Mouse (Mus musculus) CD4-positive, CD25-positive, alpha-beta regulatory T cell, adult 2 months (primary cell): Measurements from ENCODE around the gene Farsb.
"Not testable (repeated sequence)": the region's sequence is repeated elsewhere in the genome, so short reads cannot be mapped to it uniquely, and the experiment has no call there.

Experiments
- DNase-seq: peaks from one replicate; pipeline ENCODE4 v3.0.0-alpha.2; 2012; ENCODE audit warnings: low read depth, low spot score

Gene Farsb

GRCm38 (mm10) chr1:78488752-78489492 is at the start of gene Farsb:
Gene Farsb, minus strand, starts transcription at chr1:78488897.
- peak; percentile 94 for DNase-seq

GRCm38 (mm10) chr1:78538396-78538795 is 49.7 kb upstream of the Farsb start:
- DNase-seq, result peak; percentile 78

DNA sequence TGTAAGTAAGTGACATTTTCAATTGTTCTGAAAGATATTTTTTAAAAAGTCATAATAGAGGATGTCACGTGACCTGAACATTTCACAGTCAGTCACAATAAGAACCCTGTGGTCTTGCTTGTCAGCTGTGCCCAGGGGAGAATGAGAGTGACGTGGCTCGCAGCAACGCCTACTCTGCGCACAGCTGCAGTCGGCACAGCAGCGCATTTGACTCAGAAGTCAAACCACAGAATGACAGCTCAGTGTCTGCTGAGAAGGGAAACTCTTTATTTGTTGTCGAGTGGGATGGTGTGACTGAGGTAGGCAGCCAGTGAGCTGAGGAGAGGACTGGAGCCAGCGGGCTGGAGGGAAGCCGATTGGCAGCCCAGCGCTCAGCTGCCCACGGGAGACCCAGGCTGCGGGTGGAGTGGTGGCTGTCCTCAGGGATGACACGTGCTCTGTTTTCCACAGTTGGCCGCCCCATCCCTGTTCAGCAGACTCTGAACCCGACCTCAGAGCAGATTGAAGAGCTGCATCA is 48.9 kb upstream of the Farsb start:
- DNase-seq, result peak; percentile 95

GRCm38 (mm10) chr1:78536310-78537164 is 47.8 kb upstream of the Farsb start:
- DNase-seq, result peak; percentile 89

GRCm38 (mm10) chr1:78534428-78535150 is 45.9 kb upstream of the Farsb start:
- DNase-seq, result no peak

DNA sequence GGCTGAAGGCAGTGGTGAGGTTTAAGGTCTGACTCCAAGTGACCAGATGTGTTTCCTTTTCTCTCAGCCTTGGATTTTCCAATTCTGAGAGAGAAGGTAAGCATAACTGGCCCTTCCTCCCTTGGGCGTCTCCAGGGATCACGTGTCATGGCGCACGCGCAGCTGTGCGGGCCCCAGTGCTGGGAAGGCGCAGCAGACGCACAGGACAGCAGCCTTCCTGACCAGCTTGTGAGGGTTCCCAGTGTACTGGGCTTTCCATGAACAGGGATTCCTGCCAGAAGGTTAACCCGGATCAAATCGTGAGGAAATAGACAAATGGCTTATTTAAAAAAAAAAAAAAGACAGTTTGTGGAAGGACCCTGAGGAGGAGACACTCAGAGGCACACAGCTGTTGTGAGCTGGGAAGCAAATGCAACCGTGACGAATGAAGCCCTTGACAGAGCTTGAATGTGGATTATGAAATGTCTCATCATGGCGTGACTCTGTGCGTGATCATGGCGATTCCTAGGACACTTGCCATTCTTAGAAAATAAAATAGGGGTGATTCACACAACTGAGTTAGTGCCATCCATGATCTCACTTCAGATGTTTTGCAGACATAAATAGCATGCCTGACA is 43.6 kb upstream of the Farsb start:
- DNase-seq, result no peak

DNA sequence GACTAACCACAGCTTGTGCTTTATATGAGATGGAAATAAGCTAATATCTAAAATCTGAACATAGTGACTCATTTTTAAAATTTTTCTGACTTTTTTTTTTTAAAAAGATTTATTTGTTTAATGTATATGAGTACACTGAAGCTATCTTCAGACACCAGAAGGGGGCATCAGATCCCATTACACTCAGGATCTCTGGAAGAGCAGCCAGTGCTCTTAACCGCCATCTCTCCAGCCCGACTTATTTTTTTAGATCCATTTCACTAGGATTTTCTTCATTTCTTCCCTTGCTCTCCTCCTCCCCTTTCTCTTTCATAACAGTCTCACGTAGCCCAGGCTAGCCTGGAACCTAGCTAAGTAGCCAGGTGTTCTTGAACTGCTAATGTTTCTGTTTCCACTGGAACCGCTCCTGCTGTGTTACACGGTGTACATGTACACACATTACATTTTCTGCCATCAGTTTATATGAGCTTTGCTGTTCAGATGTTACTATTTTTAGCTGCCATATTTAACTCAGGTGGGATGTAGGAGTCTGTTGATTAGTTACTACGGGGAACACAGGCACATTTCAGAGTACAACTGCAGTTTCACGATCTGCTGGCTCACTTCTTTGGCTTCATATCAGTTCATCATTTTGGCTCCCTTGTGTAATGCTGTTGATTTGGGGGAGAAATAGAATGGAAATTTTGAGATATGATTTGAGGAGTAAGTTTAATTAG is 42.0 kb upstream of the Farsb start:
- no peak for DNase-seq

DNA sequence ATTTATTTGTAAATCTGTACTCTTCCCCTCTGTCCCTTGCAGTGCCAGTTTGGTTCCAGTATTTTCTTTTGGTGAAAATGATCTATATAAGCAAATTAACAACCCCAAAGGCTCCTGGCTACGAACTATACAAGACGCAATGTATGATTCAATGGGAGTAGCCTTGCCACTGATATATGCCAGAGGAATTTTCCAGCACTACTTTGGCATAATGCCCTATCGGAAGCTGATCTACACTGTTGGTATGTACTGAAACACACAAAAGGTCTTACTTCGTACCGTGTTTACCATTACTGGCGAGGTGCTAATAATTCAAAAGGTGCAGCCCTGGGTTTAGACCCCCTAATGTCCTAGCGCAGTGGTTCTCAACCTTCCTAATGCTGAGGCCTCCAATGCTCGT is 40.3 kb upstream of the Farsb start:
- no peak for DNase-seq

DNA sequence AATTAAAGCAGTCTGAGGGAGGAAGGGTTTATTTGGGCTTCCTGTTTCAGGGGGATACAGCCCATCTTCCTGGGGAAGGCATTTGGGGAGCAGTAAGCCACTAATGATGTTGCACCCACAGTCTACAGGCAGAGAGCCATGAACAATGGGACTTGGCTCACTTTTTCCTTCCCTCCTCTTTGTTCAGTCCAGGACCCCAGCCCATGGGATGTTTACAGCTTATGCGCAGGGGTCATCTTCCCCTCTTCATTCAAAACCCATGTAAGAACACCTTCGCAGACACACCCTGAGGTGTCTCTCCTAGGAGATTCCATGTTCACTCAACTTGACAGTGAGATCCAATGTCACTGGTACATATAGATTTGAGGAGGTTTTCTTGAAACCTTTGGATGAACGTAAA is 39.7 kb upstream of the Farsb start:
- DNase-seq, result no peak

DNA sequence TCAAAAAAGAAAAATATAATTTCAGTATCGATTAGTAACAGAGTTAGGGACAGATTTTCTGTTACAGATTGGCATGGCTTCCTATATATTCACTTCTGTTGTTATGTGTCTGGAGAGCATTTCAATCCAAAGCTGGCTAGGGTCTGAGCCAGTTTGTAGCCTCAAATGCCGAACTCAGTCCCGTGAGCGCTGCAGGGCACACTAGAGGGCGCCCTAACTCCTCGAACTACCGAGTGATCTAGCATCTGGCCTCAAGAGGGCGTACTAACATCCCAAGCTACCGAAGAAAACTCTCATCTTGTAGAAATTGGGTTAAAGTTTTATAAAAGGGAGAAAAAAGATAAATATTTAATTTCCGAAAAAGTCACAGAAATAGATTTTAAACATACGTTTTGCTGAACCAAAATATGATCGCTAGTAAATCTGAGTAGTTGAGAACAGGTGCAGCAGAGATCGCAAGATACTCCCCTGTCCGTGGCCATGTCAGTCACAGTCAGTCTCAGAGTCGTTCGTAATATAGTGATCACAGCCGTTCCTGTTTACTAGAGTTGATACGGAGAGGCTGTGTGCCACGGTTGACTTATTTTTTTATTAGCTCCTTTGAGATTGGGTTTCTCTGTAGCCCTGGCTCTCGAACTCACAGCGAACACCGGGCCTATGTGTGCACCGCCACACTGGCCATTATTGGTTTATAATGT is 36.6 kb upstream of the Farsb start:
- DNase-seq, result peak; percentile 82

GRCm38 (mm10) chr1:78518907-78519306 is 30.2 kb upstream of the Farsb start:
- DNase-seq, result no peak

DNA sequence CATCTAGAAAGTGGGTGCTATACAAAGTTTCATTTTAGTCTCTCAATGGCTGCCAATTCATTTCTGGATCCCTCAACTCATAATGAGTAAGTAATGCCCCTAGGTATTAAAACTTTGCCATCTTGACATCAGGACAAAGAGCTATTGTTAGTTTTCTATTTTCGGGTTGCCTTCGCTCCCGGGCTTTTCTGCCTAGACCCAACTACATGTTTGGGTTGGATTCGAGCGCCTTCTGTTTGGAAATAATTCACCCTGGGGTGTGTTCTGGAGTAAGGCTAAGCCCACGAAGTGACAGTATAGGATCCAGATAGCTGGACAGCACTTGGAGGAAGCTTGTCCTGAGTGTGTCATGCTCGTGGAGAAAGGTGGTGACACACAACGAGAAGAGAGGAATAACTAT is 24.1 kb upstream of the Farsb start:
- DNase-seq, result no peak

DNA sequence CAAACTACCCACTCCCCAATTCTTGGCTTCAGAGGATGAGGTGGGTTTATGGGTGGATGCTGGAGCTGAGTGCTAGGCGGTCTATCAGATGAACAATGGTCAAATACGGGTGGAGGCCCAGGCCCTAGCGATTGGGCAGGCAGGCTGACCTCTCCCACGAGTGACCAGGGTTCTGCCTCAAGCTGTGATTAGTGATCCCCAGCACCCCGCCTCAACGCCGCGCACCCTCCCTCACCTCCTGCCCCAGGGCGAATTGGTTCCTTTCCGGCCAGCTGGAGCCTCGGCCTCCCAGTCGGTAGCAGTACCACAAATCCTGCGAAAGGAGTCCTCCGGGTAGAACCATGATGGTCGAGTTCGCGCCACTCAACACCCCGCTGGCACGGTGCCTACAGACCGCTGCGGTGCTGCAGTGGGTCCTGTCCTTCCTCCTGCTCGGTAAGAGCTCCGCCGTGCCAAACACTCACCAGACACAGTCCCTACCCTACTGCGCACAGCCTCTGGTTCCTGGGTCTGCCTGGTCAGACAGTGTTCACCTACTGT is 23.0 kb upstream of the Farsb start, which contains the start of gene BC035947:
BC035947 (minus strand) TSS at position 538 of the 540 bp plus-strand sequence.
- DNase-seq, result no peak

DNA sequence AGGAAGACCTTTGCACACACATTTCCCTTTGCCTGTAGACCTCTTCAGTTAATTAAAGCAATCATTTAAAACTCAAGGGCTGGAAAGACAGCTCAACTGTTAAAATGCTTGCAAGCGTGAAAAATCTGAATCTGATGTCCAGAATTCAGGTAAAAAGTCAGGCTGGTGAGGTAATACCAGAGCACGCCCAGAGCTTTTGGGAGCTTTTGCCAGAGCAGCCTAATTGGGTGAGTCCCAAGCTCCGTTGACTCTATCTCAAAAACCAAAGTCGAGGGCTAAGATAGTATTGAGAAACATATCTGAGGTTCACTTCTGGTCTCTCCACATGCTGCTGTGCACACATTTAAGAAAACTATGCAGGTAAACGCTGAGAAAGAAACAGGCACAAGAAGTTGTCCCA is 22.2 kb upstream of the Farsb start, which contains the start of gene Mogat1:
Mogat1 (plus strand) TSS at position 130 of the 400 bp plus-strand sequence.
- DNase-seq, result no peak

GRCm38 (mm10) chr1:78507137-78507536 is 18.4 kb upstream of the Farsb start:
- DNase-seq, result no peak

DNA sequence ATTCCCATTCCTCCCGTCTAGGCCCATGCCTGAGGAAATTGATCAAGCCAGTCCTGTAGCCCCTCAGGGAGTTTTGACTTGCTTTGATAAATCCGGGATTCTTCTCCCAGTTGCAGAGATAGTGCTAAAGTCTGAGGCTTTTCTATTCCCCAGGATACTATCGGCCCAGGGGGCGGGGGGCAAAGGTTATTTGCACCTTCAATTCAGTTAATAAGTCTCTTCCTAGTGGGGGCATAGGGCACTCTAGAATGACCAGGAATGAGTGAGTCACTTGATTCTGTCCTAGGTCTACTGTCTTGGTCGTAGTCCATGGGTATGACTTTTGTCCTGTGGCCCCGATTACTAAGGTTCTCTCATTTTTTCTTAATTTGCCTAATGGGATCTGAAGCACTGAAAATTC is 13.8 kb upstream of the Farsb start:
- DNase-seq, result no peak

DNA sequence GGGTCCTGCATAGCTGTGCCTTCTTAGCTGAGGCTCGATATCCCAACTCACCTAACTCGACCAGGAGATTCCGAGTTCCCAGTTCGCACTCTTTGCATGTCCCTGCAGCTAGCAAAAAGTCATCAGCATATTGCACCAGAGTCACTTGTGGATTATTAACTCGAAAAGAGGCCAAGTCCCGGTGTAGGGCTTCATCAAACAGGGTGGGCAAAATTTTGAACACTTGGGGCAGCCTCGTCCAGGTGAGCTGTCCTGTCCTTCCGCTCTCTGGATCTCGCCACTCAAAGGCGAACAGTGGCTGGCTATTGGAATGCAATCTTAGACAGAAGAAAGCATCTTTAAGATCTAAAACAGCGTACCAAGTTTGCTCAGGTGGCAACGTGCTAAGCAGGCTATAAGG is 13.2 kb upstream of the Farsb start:
- not testable (repeated sequence) for DNase-seq

- no peak for DNase-seq
Measured at GRCm38 (mm10) chr1:78501036-78501435, 12.3 kb upstream of the Farsb start.

GRCm38 (mm10) chr1:78490143-78490542 is 1.4 kb upstream of the Farsb start:
- DNase-seq, result peak; percentile 5

GRCm38 (mm10) chr1:78488427-78488751 is 308 bp downstream of the Farsb start:
- no peak for DNase-seq
